Mouse (Mus musculus) brain, embryonic 14.5 days (tissue): ENCODE measurements around the gene Ubap1.

Experiments used
- CTCF ChIP-seq: fragments of 200-500 bp; IDR thresholded peaks from 2 replicates; pipeline ENCODE4 v1.5.1; 2012; ENCODE audit warnings: inconsistent platforms, mild to moderate bottlenecking, moderate library complexity, borderline replicate concordance; ENCODE audit not compliant: insufficient read depth, insufficient read length; ENCODE audit errors: extremely low read depth
- POLR2A ChIP-seq: fragments of 200-500 bp; IDR thresholded peaks from 2 replicates; pipeline ENCODE4 v1.6.1; 2012; ENCODE audit warnings: mild to moderate bottlenecking, inconsistent platforms, borderline replicate concordance; ENCODE audit not compliant: poor library complexity, insufficient read depth, insufficient read length, severe bottlenecking; ENCODE audit errors: extremely low read depth

- no peak for TF ChIP-seq CTCF
- TF ChIP-seq POLR2A: no peak
Observed at GRCm38 (mm10) chr4:41368198-41368597, 19.4 kb downstream of the Ubap1 start.
